Mouse (Mus musculus) olfactory bulb, adult 2 months (tissue): ENCODE data around the gene Il4ra.

Experiments used
- CTCF ChIP-seq: fragments of 200-500 bp; IDR thresholded peaks from 2 replicates; pipeline ENCODE4 v1.5.1; 2012; ENCODE audit warnings: low read depth, mild to moderate bottlenecking, low read length, moderate library complexity; ENCODE audit not compliant: insufficient read depth
- POLR2A ChIP-seq: fragments of 200-500 bp; IDR thresholded peaks from 2 replicates; pipeline ENCODE4 v1.6.1; 2012; ENCODE audit warnings: mild to moderate bottlenecking, low read depth, low read length, moderate library complexity; ENCODE audit not compliant: insufficient read depth

- TF ChIP-seq CTCF (peak; percentile 96), POLR2A (no peak)
These were observed 29.4 kb downstream of the Il4ra start for GRCm38 (mm10) chr7:125581317-125581672.
